Mouse (Mus musculus) left cerebral cortex, adult 2 months (tissue): ENCODE measurements at regions not wholly inside any gene's neighbourhood (a gene's known extent, or its start where the extent isn't known, plus 50 kb on each side); places are given as distances from the start of the nearest gene placed in this dataset.
A peak's percentile ranks its signal among the peaks of the same experiment; 100 is the strongest.

ENCODE experiments used
- DNase-seq, 2 experiments: peaks; one replicate each; pipeline ENCODE4 v3.0.0; 2021 to 2022; ENCODE audit warnings: low spot score in 2 of 2, mixed read lengths in 1 of 2; ENCODE audit errors: extremely low spot score in 1 of 2
- H3K27ac ChIP-seq: fragments of 200-600 bp; 2 replicates; pipeline ENCODE4 v1.8.1; 2022
- H3K4me3 ChIP-seq: fragments of 200-600 bp; 2 replicates; pipeline ENCODE4 v1.8.1; 2022
- CTCF ChIP-seq: fragments of 200-600 bp; IDR thresholded peaks from 2 replicates; pipeline ENCODE4 v1.8.1; 2022; ENCODE audit warnings: antibody characterized with exemption, mild to moderate bottlenecking, moderate library complexity
- intact Hi-C: fragments of 180-260 bp; cut with DNase I; formaldehyde crosslinking; loops from one replicate; pipeline ENCODE4 v1.15.1; 2025

DNA sequence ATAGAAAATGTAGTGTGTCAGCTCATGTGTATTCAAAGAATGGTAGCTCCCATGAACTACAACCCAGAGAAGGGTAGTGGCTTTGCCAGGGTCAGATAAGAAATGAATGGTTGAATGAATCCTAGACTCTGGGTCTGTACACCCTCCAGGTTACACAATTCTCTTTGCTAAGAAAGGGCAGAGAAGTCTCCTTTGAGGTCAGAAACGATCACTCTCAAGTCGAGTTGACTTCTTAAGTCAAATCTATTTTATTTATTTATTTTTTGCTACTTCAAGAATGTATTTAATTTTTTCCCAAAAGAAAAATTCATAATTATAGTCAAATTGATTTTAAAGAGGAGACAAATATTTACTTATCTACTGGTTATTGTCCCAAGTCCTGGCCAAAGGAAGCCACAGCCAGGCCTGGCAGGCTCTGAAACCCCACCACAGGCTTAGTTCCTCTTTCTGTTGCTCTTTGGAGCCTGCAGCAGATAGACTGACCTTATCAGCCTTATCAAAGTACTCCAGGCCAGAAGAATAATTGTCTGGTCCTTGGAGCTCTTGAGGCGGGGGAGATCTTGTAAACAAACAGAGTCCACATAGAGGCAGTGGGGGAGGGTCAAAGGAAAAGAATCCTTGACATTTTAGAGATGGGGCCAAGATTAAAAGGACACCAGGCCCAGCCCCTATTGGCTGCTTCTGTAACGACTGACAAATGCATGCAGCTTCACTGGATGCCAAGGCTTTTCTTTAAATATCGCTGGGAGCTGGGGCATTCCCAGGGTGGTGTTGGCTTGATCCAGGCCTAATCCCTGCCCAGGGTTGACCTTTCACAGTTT lies 104.6 kb upstream of the Jun start:
- Histone ChIP-seq H3K27ac (no peak overlapping the region), H3K4me3 (no peak overlapping the region)
- no peak for TF ChIP-seq CTCF
- intact Hi-C loops, result no loop called here
- DNase-seq, result no peak

DNA sequence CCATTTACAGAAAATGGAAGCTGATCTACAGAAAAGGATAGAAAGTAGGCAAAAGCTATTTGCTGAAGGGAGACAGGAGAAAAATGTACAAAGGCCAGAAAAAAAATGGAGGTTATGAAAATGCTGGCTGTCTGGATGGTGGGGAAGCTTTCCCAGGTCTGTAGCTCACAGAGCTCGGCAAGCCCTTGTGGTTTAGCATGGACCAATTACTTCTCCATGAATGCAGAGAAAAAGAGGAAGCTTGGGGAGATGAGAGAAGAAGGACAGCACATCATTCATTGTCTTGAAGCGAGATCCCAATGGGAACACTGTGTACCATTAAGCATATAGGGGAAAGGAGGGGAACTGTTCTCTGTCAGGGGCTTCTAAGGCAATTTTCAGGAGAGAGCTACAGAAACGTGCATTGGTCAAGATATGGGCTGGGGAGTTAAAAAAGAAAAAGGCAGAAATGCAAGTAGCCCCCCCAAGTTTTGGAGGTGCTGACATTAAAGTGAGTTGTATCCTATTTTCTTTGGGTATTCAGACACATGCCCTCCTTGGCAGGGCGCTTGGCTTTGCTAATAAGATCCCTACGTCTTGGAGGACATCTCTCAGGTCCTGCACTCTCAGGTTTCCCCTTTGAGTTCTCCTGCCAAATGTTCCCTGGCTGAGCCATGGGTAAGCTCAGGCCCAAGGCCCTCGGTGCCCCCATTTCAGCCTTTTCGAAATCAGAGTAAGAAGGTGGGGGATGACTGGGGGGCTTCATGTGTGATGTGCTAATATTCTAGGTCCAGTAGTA lies 105.8 kb upstream of the Jun start:
- Histone ChIP-seq H3K27ac (no peak overlapping the region), H3K4me3 (no peak overlapping the region)
- DNase-seq, result no peak
- intact Hi-C loops, result no loop called here
- no peak for TF ChIP-seq CTCF

DNA sequence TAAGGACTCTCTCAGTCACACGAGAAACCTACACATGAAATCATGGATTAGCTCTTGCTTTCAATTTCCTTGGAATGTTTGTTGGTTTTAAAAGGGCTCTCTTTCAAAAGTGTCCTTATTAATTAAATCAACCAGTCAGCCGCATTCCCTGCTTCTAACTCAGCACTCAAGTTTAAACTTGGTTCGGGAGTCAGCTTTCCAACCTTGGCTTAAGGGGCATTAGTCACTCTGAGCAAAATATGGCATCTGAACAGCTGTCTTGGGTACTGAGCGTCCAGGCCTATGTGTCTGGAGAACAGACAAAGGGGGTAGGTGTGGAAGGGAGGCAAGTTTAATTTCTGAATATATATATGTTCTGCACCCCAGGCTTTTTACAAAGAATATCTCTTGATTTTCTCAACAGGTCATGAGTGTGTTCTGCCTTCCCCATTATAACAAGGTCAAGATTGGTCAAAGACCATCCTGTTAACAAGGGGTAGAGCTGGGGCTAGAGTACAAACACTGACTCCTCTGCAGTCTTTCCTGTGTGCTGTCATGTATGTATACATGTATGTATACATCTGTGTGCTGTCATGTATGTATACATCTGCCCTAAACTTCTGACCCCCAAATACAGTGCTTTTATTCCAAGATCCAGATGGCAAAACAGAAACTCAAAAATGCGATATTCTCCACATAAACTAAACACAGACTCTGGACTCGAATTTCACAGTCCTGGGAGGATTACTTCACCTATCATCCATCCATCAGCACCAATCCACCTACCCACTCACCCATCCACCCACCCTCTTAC lies 106.8 kb upstream of the Jun start:
- no peak overlapping the region for H3K27ac ChIP-seq
- no peak overlapping the region for H3K4me3 ChIP-seq
- no peak for DNase-seq
- TF ChIP-seq CTCF, result no peak
- intact Hi-C loops, result no loop called here

DNA sequence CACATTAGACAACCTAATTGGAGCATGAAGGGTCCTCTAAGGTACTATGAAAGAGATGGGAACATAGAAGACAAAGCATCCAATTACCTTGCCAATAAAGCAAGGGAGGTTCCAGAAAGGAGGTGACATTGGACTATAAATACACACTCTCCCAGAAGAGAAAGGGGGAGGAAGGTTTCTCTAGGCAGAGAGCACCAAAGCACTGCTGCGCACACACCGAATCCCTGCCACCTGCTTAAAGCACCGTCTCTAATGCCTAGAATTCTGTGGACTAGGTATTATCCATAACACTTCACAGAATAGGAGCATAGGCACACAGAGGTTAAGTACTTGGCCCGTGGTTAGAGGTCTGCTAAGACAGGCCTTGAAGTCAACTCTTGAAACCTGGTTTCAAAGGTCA lies 107.8 kb upstream of the Jun start:
- intact Hi-C loops, result no loop called here
- Histone ChIP-seq H3K27ac (no peak overlapping the region), H3K4me3 (no peak overlapping the region)
- TF ChIP-seq CTCF, result no peak
- no peak for DNase-seq

DNA sequence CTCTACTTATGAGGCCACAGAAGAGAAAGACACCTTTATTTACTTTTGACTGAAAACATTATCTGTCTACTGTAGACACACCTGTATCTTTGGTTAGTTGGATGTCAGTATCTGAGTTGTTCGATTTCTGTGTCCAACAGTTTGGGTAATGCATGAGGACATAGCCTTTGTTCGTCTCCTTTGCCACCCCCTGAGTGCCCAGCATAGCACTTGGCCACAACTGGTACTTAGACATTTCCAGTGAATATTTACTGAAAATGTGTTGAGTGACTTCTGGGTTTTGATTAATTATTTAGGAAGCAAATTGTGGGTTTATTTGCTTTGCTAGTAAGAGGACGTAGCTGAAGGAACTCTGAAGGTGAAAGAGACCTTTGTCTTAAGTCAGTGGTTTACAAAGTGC lies 108.4 kb upstream of the Jun start:
- TF ChIP-seq CTCF, result no peak
- Histone ChIP-seq H3K4me3 (no peak overlapping the region; the same call in 1 of the 2 replicates), H3K27ac (peak overlapping the region; percentile 79; the same call in 1 of the 2 replicates)
- no peak for DNase-seq
- intact Hi-C loops, result no loop called here

DNA sequence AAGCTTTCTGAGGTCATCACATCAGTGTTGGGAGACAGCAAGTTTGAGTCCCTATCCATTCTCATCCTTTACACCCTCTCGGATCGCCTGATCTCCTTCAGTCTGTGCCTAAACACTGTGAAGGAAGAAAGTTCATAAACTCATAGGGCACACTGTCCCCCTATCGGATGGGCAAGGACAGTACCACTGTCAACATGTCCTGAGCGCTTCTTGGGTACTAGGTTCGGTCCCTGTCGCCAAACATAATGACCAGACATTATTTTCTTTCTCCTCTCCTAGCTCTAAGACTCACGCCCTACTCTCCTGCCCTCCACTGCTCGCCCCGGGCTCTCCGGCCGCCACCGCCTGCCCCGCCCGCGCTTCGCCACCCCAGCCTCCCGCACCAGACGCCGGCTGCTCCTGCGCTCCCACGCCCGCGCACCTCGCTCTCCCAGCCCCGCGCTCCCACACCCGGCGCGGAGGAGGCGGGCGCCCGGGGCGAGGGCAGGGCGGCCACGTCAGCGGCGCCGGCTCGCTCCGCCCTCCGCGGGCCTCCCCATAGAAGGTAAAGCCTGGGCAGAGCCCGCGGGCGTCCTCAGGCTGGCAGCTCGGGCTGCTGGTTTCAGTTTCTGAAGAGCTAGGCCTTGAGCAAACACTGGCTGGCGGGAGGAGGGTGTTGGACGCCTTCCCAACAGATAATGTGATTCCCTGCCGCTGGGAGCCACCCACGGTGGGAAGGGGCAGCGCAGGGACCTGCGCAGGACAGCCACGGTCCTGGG lies 109.1 kb upstream of the Jun start:
- Histone ChIP-seq H3K27ac (peak overlapping the region; percentile 79), H3K4me3 (peak overlapping the region; percentile 55)
- DNase-seq, result peak; percentile 82 to 83
- intact Hi-C loops, result loop anchor here (1.0 kb wide), 1 partner anchor 108 kb away; no protein-coding TSS in a partner anchor
- peak; percentile 35 for TF ChIP-seq CTCF

DNA sequence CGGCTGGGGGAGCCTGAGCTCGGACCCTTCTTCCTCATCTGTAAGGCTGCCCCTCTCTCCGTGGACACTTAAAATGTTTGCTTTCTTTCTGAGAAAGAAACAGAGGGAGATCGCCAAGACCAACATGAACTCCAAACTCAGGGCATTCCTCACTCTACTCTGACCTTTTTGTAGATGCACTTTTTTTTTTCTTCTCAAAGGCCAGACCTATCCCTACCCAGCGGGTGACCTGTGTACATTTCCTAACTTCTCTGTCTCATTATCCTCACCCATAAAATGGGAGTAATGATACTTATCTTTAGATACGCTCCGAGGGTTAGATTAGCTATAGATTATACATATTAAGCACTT lies 109.6 kb upstream of the Jun start:
- intact Hi-C loops, result loop anchor here (1.0 kb wide), 1 partner anchor 108 kb away; no protein-coding TSS in a partner anchor
- H3K27ac ChIP-seq, result peak overlapping the region; percentile 79
- TF ChIP-seq CTCF, result no peak
- no peak for DNase-seq
- H3K4me3 ChIP-seq, result peak overlapping the region; percentile 55

DNA sequence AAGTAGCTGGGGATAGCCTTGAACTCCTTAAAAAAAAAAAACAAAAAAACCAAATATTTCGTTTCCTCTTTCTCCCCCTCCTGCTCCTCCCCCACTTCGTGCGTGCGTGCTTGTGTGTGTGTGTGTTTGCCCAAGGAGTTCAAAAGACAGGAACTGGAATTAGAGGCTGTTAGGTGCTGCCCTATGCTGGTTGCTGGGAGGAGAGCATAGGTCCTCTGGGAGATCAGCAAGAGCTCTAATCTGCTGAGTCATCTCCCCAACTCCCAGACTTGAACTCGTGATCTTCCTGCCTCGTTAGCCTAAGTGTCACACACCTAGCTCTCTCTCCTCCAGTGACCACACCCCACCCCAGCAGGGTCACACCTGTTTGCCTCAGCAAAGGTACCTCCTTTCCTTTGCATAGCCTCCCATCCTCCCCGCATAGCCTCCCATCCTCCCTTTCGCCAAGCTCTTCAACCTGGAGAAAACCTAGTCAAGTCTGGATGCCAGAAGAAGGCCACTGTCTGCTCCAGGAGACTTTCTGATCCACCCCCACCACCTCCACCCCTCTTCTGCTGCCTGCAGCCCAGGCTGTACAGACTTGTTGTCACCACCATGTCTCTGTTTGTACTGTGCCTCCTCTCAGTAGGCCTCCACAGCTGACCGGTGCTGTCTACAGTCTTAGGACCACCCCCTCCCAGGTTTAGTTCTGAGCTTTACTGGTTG lies 110.5 kb upstream of the Jun start:
- no peak for DNase-seq
- intact Hi-C loops, result no loop called here
- Histone ChIP-seq H3K27ac (no peak overlapping the region; the same call in 1 of the 2 replicates), H3K4me3 (no peak overlapping the region)
- TF ChIP-seq CTCF, result no peak

DNA sequence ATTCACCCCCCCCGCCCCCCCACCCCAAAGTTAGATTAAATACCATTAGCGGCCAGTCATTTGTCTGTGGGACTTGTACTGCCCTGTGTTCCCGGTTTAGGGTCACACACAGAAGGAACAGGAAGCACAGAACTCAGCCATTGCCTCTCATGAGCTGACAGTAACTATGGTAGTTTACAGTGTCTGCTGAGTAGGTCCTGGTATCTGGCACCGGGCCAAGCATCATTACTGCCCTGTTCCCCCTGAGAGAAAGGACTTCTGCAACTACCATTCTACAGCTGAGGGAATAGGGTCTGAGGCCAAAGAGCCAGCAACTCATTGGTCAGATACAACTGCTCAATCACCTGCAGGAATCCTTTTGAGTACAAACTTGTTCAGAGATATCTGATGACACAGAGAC lies 111.4 kb upstream of the Jun start:
- DNase-seq, result no peak
- Histone ChIP-seq H3K4me3 (no peak overlapping the region), H3K27ac (no peak overlapping the region)
- TF ChIP-seq CTCF, result no peak
- intact Hi-C loops, result no loop called here

DNA sequence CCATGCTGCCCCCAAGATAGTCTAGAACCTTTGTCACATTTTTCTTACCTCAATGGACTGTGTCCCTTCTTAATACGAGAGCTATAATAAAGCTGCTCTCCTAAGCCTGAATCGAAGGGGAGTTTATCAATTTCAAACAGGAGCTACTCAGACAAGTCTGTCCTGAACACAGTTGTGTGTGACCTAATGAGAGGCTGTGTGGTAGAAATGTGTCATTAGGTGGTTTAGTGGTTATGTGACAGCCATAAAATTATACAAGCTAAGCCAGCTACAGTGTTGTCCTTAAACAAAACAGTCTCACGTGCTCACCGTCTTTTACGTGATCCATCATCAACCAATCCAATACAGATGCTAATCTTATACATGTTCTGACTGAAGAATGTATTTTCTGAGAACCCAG lies 114.5 kb upstream of the Jun start:
- Histone ChIP-seq H3K4me3 (no peak overlapping the region), H3K27ac (no peak overlapping the region)
- no peak for DNase-seq
- intact Hi-C loops, result no loop called here
- TF ChIP-seq CTCF, result no peak

DNA sequence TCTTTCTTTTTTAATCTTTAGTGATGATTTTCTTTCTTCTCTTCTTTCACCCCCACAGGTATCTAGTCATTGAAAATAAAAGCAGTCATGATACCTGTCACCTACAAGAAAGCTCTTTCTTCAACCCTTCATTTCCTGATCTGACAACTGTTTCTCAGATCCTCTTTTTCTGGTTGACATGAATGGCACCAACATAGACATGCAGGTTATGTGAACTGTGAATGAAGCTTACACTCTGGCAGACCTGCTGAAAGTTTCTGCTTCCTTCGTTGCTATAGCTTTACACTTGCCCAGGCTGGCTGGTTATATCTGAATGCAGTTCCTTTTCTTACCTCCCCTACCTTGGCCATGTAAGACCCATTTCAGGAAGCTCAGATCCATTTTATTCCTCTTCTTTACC lies 115.2 kb upstream of the Jun start:
- DNase-seq, result no peak

More for the DNA sequence above, 115.2 kb upstream of the Jun start:
- Histone ChIP-seq H3K4me3 (no peak overlapping the region), H3K27ac (no peak overlapping the region)
- intact Hi-C loops, result no loop called here
- TF ChIP-seq CTCF, result no peak
